9 mouse cellular contexts compared by ENCODE assay signal in the genomic region with DNA sequence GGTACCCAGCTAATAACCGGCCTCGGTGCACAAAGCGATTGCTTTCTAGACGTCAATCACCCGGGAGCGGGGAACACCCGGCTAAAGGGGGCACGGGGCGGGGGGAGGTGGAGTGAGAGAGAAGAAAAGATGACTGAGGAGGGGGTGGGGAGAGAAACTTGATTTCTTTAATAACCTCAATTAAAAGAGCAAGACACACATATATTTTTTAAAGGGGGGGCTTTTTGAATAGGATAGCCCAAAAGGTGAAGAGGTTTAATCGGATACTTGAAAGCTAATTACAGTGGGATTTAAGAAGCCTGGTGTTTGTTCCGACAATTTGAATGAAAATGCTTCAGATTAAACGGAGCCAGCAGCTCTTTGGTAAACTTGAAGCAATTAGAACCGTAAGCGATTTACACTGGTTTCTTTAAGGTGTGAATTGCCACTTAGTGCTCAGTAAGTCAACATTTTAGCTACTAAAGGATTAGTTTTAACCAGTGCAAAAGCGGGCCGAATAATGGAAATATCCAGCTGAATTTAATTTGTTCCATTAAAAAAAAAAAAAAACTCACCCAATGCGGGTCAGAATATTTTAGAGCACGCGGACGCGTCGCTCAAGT. TPM values are rescaled to one million over a fixed set of nuclear protein-coding genes. Genes with fewer than 3 reads are reported as not detected.
A peak's percentile ranks its signal among the peaks of the same experiment; 100 is the strongest.
DNase-seq lines count a peak whose midpoint lies in the region; ATAC-seq and TF ChIP-seq lines count a peak whose summit lies in the region.
"Had no signal": no experiment of that assay in that cellular context is flagged by ENCODE, and none has a peak within 500 bp of the region (broad histone marks: within the 10 kb centered on the region; RNA-seq: fewer than 3 reads in every experiment).

No protein-coding gene starts in this region.

- H3K9me3 ChIP-seq in E14TG2a.4 (ENCODE audit: low read length): peaks cover 8% of the 10 kb centered on the region
- no peaks in the 10 kb centered on the region for H3K9me3 ChIP-seq in forebrain, embryonic 15.5 days
- H3K9me3 ChIP-seq in liver, embryonic 15.5 days (replicated peaks): no peaks in the 10 kb centered on the region

- H3K4me2 ChIP-seq in forebrain, embryonic 15.5 days (replicated peaks): peak overlapping the region; percentile 70
- H3K4me2 ChIP-seq in liver, embryonic 15.5 days: peak overlapping the region; percentile 41

- DNase-seq in embryo, embryonic 10.5 days (ENCODE audit: low spot score): peak; percentile 70
- DNase-seq in embryo, embryonic 10 days (ENCODE audit: low spot score): no peak
- no peak for DNase-seq in ovary, postnatal 14 days (ENCODE audit: low spot score)
- no peak for DNase-seq in ovary, postnatal 10 days (ENCODE audit: low spot score)
- DNase-seq in gastrocnemius, postnatal 14 days: no peak

- H3K9ac ChIP-seq in forebrain, embryonic 15.5 days (replicated peaks): peak overlapping the region; percentile 43; the same call in 1 of the 2 replicates
- no peak overlapping the region for H3K9ac ChIP-seq in liver, embryonic 15.5 days

- no peak for TF ChIP-seq CTCF in E14TG2a.4 (conservative IDR thresholded peaks at IDR 0.05; ENCODE audit: low read length)

- no peak for ATAC-seq in forebrain, embryonic 15.5 days (replicated peaks)
- no peak for ATAC-seq in liver, embryonic 15.5 days (ENCODE audit: insufficient read depth)

- intact Hi-C loops in gastrocnemius, postnatal 14 days (cut with DNase I; ENCODE audit: low total_unique reads): no loop called here

- peak overlapping the region; percentile 72 for H3K4me3 ChIP-seq in E14TG2a.4 (replicated peaks; ENCODE audit: low read length)
- peak overlapping the region; percentile 41 for H3K4me3 ChIP-seq in forebrain, embryonic 15.5 days
- peak overlapping the region; percentile 25 for H3K4me3 ChIP-seq in liver, embryonic 15.5 days (replicated peaks)

- H3K4me1 ChIP-seq in E14TG2a.4 (replicated peaks; ENCODE audit: low read depth, low read length): peaks cover 47% of the 10 kb centered on the region
- H3K4me1 ChIP-seq in forebrain, embryonic 15.5 days: peaks cover 32% of the 10 kb centered on the region
- 0 out of 2 replicates have a peak, but pooled peaks cover 6% of the 10 kb centered on the region for H3K4me1 ChIP-seq in liver, embryonic 15.5 days (replicated peaks)

- under 1% methylated on average over 22 of the region's 22 CpGs for WGBS in forebrain, embryonic 15.5 days
- 1% methylated on average over 22 of the region's 22 CpGs for WGBS in liver, embryonic 15.5 days (ENCODE audit: insufficient replicate concordance)

- peaks cover 93% of the 10 kb centered on the region for H3K27me3 ChIP-seq in E14TG2a.4 (ENCODE audit: insufficient read depth, low read length)
- H3K27me3 ChIP-seq in forebrain, embryonic 15.5 days: peaks cover 58% of the 10 kb centered on the region
- H3K27me3 ChIP-seq in liver, embryonic 15.5 days: peaks cover 100% of the 10 kb centered on the region

- no peaks in the 10 kb centered on the region for H3K36me3 ChIP-seq in E14TG2a.4 (ENCODE audit: insufficient read depth, low read length)
- H3K36me3 ChIP-seq in forebrain, embryonic 15.5 days: no peaks in the 10 kb centered on the region
- H3K36me3 ChIP-seq in liver, embryonic 15.5 days (replicated peaks): no peaks in the 10 kb centered on the region

- H3K27ac ChIP-seq in forebrain, embryonic 15.5 days (replicated peaks): peak overlapping the region; percentile 52
- H3K27ac ChIP-seq in liver, embryonic 15.5 days (replicated peaks): no peak overlapping the region

RNA-seq across cellular contexts. Expression of gene Lhx8, which starts 1.6 kb away (rescaled TPM):
- 22.6 and 25.3 TPM in 2 replicates for polyA plus RNA-seq in forebrain, embryonic 15.5 days (2015; fragmentation: Nextera tagmentation; extraction: Ambion mirVana)
- 0.08 TPM in 1 of 2 replicates, not detected in the other for polyA plus RNA-seq in liver, embryonic 15.5 days (2015; fragmentation: Nextera tagmentation; extraction: Ambion mirVana)
- total RNA-seq in gastrocnemius, postnatal 14 days (2021): under 1 TPM; 0.12 to 0.33 TPM
- total RNA-seq: gastrocnemius, postnatal 25 days had no signal

Comparison
In these comparisons a context has a peak if more than half of its experiments do, and no peak if none do; other contexts are left out.
1. RNA of gene Lhx8, which starts 1.6 kb away (polyA plus RNA-seq): 22.6 to 25.3 TPM in forebrain, embryonic 15.5 days; 0.08 TPM in liver, embryonic 15.5 days; every median in the first group is over 10 times any median in the second.
2. Peak in every context shown above with its lines, with median percentiles within 50 percentile points of each other: H3K4me3 ChIP-seq.